In the genomic region with DNA sequence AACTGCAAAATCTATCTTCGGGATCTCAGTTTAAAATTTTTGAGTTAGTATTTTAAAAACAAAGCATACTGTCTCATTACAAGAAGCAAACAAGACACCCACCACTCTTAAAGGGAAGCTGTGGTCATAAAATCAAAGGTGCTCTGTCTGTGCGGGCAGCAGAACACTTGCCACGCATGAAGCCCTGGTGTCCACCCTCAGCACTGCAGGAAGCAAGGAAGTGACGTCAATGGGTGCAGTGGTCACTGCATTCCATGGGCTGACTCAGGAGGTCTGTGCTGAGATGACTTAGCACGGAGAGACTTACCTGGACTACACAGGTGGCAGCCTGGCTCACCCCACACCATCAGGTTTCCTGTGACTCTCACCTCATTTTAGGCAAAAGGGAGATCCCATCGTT, we compare ENCODE assay signal across 27 mouse cellular contexts. TPM values are rescaled to one million over a fixed set of nuclear protein-coding genes. Genes with fewer than 3 reads are reported as not detected.
A peak's percentile ranks its signal among the peaks of the same experiment; 100 is the strongest.
DNase-seq lines count a peak whose midpoint lies in the region; ATAC-seq and TF ChIP-seq lines count a peak whose summit lies in the region.
"Had no signal": no experiment of that assay in that cellular context is flagged by ENCODE, and none has a peak within 500 bp of the region (broad histone marks: within the 10 kb centered on the region; RNA-seq: fewer than 3 reads in every experiment).

No protein-coding gene starts in this region.

- no peaks in the 10 kb centered on the region for H3K27me3 ChIP-seq in liver, postnatal 0 days (ENCODE audit: insufficient read depth, low read length)
- H3K27me3 ChIP-seq: embryonic facial prominence, embryonic 13.5 days; embryonic facial prominence, embryonic 15.5 days; forebrain, embryonic 12.5 days; Patski had no signal

- H3K36me3 ChIP-seq in liver, postnatal 0 days (replicated peaks; ENCODE audit: insufficient read depth, low read length) = no peaks in the 10 kb centered on the region
- H3K36me3 ChIP-seq: embryonic facial prominence, embryonic 13.5 days; embryonic facial prominence, embryonic 15.5 days; forebrain, embryonic 10.5 days; forebrain, embryonic 12.5 days had no signal

- 0 out of 2 replicates have a peak, but pooled peaks have one; percentile 27 for ATAC-seq in granulocyte monocyte progenitor cell, adult 5-6 weeks (replicated peaks; ENCODE audit: poor library complexity, severe bottlenecking)
- 0 out of 2 replicates have a peak, but pooled peaks have one; percentile 3 for ATAC-seq in neutrophil, adult 5-6 weeks (ENCODE audit: extremely low read depth, insufficient number of reproducible peaks, low FRiP score, poor library complexity, severe bottlenecking)
- no peak for ATAC-seq in liver, postnatal 0 days
- ATAC-seq: activated CD4-positive, CD25-positive, alpha-beta regulatory T cell, adult 4 months; forebrain, embryonic 14.5 days; forebrain, embryonic 16.5 days; Patski had no signal

- H3K4me3 ChIP-seq in liver, postnatal 0 days (ENCODE audit: low read depth, low read length) = no peak overlapping the region
- H3K4me3 ChIP-seq: embryonic facial prominence, embryonic 13.5 days; embryonic facial prominence, embryonic 15.5 days; erythroblast, embryonic 14.5 days; forebrain, embryonic 10.5 days; forebrain, embryonic 12.5 days had no signal

- TF ChIP-seq EP300 in liver, postnatal 0 days (IDR thresholded peaks at IDR 0.05; ENCODE audit: low read depth) = no peak

- peaks cover 1% of the 10 kb centered on the region; the same call in 1 of the 2 replicates for H3K4me1 ChIP-seq in liver, postnatal 0 days (ENCODE audit: insufficient read depth)
- H3K4me1 ChIP-seq: embryonic facial prominence, embryonic 13.5 days; embryonic facial prominence, embryonic 15.5 days had no signal

- H3K4me2 ChIP-seq in liver, postnatal 0 days (ENCODE audit: low read depth, low read length) = no peak overlapping the region
- H3K4me2 ChIP-seq: embryonic facial prominence, embryonic 13.5 days; embryonic facial prominence, embryonic 15.5 days; forebrain, embryonic 12.5 days had no signal

- TF ChIP-seq CTCF in liver, postnatal 0 days (IDR thresholded peaks at IDR 0.05; ENCODE audit: low read depth) = no peak

- H3K27ac ChIP-seq in liver, postnatal 0 days (ENCODE audit: low read depth) = no peak overlapping the region
- H3K27ac ChIP-seq: embryonic facial prominence, embryonic 13.5 days; embryonic facial prominence, embryonic 15.5 days; forebrain, embryonic 10.5 days; forebrain, embryonic 12.5 days had no signal

- no peak overlapping the region for H3K9ac ChIP-seq in liver, postnatal 0 days (replicated peaks)
- H3K9ac ChIP-seq: embryonic facial prominence, embryonic 13.5 days; embryonic facial prominence, embryonic 15.5 days; forebrain, embryonic 12.5 days had no signal

- WGBS in liver, postnatal 0 days (ENCODE audit: insufficient replicate concordance) = 71% methylated on average over 6 of the region's 6 CpGs

- H3K9me3 ChIP-seq in liver, postnatal 0 days (ENCODE audit: low read length) = no peaks in the 10 kb centered on the region
- H3K9me3 ChIP-seq: embryonic facial prominence, embryonic 13.5 days; embryonic facial prominence, embryonic 15.5 days; forebrain, embryonic 10.5 days; forebrain, embryonic 12.5 days had no signal

- peak; percentile 19 for DNase-seq in adrenal gland, postnatal 14 days
- no peak for DNase-seq in adrenal gland, postnatal 25 days
- peak; percentile 52 for DNase-seq in 416B (ENCODE audit: low read depth)
- no peak for DNase-seq in layer of hippocampus, adult 9-11 months
- DNase-seq in lung, adult 18-20 months = no peak
- no peak for DNase-seq in liver, postnatal 0 days
- DNase-seq: cerebellum, adult 11-12 months; cerebellum, adult 2 months; cerebellum, adult 9-10 months; cerebellum, postnatal 10 days; cerebellum, postnatal 25 days; embryo, embryonic 11 days had no signal

RNA-seq across cellular contexts. Expression of gene 1700125H20Rik, which starts 7.6 kb away (rescaled TPM):
- 1.1 and 1.4 TPM in 2 replicates for total RNA-seq in adrenal gland, postnatal 14 days (2021)
- 3.9 and 5.6 TPM in 2 replicates for total RNA-seq in adrenal gland, postnatal 25 days (2021)
- total RNA-seq in granulocyte monocyte progenitor cell, adult 5-6 weeks (2014; fragmentation: Nextera tagmentation) = not detected in 2 replicates
- total RNA-seq in granulocyte monocyte progenitor cell, adult 5-6 weeks (2017) = 0.26 TPM in 1 of 2 replicates, not detected in the other
- not detected in 2 replicates for total RNA-seq in neutrophil, adult 5-6 weeks (2017)
- 0.16 and 0.33 TPM in 2 replicates for polyA plus RNA-seq in liver, postnatal 0 days (2015; fragmentation: Nextera tagmentation; extraction: Ambion mirVana)
- total RNA-seq: ES-E14, MEL had no signal
- polyA plus RNA-seq: activated CD4-positive, CD25-positive, alpha-beta regulatory T cell, adult 4 months; C2C12; cerebellum, adult 2 months; embryonic facial prominence, embryonic 11.5 days; erythroblast, embryonic 14.5 days had no signal

RNA-seq across cellular contexts. Expression of gene Usp32, which starts 37.8 kb away (rescaled TPM):
- total RNA-seq in adrenal gland, postnatal 14 days (2021) = 29.1 and 37.5 TPM in 2 replicates
- total RNA-seq in adrenal gland, postnatal 25 days (2021) = 44.9 and 54.7 TPM in 2 replicates
- 12.2 and 13.6 TPM in 2 replicates for total RNA-seq in granulocyte monocyte progenitor cell, adult 5-6 weeks (2014; fragmentation: Nextera tagmentation)
- total RNA-seq in granulocyte monocyte progenitor cell, adult 5-6 weeks (2017) = 7.6 and 12.2 TPM in 2 replicates
- 118 and 126 TPM in 2 replicates for total RNA-seq in neutrophil, adult 5-6 weeks (2017)
- 4.7 and 6.1 TPM in 2 replicates for polyA plus RNA-seq in liver, postnatal 0 days (2015; fragmentation: Nextera tagmentation; extraction: Ambion mirVana)

RNA-seq across cellular contexts. Expression of gene Appbp2, which starts 57.2 kb away (rescaled TPM):
- 43.0 and 43.3 TPM in 2 replicates for total RNA-seq in adrenal gland, postnatal 14 days (2021)
- 43.1 and 56.9 TPM in 2 replicates for total RNA-seq in adrenal gland, postnatal 25 days (2021)
- 27.3 and 31.5 TPM in 2 replicates for total RNA-seq in granulocyte monocyte progenitor cell, adult 5-6 weeks (2014; fragmentation: Nextera tagmentation)
- 25.5 TPM in 2 replicates for total RNA-seq in granulocyte monocyte progenitor cell, adult 5-6 weeks (2017)
- total RNA-seq in neutrophil, adult 5-6 weeks (2017) = 22.8 and 25.3 TPM in 2 replicates
- polyA plus RNA-seq in liver, postnatal 0 days (2015; fragmentation: Nextera tagmentation; extraction: Ambion mirVana) = 9.3 and 9.9 TPM in 2 replicates

Comparison
In these comparisons a context has a peak if more than half of its experiments do, and no peak if none do; other contexts are left out.
1. DNase-seq: peak in adrenal gland, postnatal 14 days (single experiment) and 416B (single experiment); none in adrenal gland, postnatal 25 days (single experiment), layer of hippocampus, adult 9-11 months (single experiment), lung, adult 18-20 months (0 of 2) and liver, postnatal 0 days (single experiment).